Mouse (Mus musculus): ENCODE measurements around the gene Dact3. TPM values are rescaled to one million over a fixed set of nuclear protein-coding genes. Genes with fewer than 3 reads are reported as not detected.

The Dact3 gene
- 7.2 and 7.6 TPM in 2 replicates for polyA plus RNA-seq (2014; fragmentation: Nextera tagmentation; extraction: Ambion mirVana)

DNA sequence AGATGAGACGGTGACA, at the start of gene Dact3:
Gene Dact3 (plus strand): TSS at position 8 of the 16 bp plus-strand sequence.
- DNase-seq (ENCODE audit: low spot score) = no peak
- Histone ChIP-seq H3K36me3 (ENCODE audit: control insufficient read depth, insufficient read depth, low read length) (peaks cover 30% of the 10 kb centered on the region), H3K27me3 (replicated peaks; ENCODE audit: control insufficient read depth, insufficient read depth, low read length) (no peaks in the 10 kb centered on the region), H3K9me3 (ENCODE audit: control insufficient read depth, low read length) (no peaks in the 10 kb centered on the region), H3K9ac (ENCODE audit: low read depth, low read length) (peak within 1 kb of the TSS; percentile 85), H3K4me1 (ENCODE audit: control insufficient read depth, insufficient read depth, low read length) (peaks cover 6% of the 10 kb centered on the region; the same call in 1 of the 2 replicates), H3K4me2 (ENCODE audit: low read depth, low read length) (peak within 1 kb of the TSS; percentile 87), H3K27ac (replicated peaks; ENCODE audit: low read depth, low read length) (peak within 1 kb of the TSS; percentile 91), H3K4me3 (ENCODE audit: low read depth, low read length) (peak within 1 kb of the TSS; percentile 82)
- no peak for ATAC-seq (ENCODE audit: low read depth)
- no CpG with 5 or more reads among the region's 1 CpGs for WGBS

DNA sequence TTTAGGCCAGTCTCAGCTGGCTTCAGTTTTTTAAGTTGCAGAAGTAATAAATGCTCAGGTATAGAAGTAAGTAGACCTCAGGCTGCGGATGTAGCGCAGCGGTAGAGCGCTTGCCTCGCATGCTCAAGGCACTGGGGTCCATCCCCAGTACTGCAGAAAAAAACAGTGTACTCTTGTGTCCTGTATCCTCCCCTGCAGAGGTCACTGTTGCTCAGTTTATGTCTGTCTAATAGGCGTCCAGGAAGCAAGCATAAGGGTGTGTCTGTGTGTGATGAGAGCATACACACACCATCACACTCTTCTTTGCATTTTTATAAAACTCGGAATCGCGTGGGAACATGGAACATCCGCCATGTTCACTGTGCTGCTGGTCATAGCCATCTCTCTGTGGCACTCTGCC, 49.3 kb upstream of the Dact3 start:
- no peak overlapping the region for H3K4me2 ChIP-seq (ENCODE audit: low read depth, low read length)
- peaks cover 3% of the 10 kb centered on the region; the same call in 1 of the 2 replicates for H3K4me1 ChIP-seq (ENCODE audit: control insufficient read depth, insufficient read depth, low read length)
- DNase-seq (ENCODE audit: low spot score) (no peak), ATAC-seq (ENCODE audit: low read depth) (no peak)
- no peak overlapping the region for H3K4me3 ChIP-seq (ENCODE audit: low read depth, low read length)
- H3K9ac ChIP-seq (ENCODE audit: low read depth, low read length) = no peak overlapping the region
- 82% methylated on average over 10 of the region's 10 CpGs for WGBS
- H3K9me3 ChIP-seq (ENCODE audit: control insufficient read depth, low read length) = no peaks in the 10 kb centered on the region
- H3K27ac ChIP-seq (replicated peaks; ENCODE audit: low read depth, low read length) = no peak overlapping the region
- H3K27me3 ChIP-seq (replicated peaks; ENCODE audit: control insufficient read depth, insufficient read depth, low read length) = no peaks in the 10 kb centered on the region
- H3K36me3 ChIP-seq (ENCODE audit: control insufficient read depth, insufficient read depth, low read length) = peaks cover 84% of the 10 kb centered on the region

DNA sequence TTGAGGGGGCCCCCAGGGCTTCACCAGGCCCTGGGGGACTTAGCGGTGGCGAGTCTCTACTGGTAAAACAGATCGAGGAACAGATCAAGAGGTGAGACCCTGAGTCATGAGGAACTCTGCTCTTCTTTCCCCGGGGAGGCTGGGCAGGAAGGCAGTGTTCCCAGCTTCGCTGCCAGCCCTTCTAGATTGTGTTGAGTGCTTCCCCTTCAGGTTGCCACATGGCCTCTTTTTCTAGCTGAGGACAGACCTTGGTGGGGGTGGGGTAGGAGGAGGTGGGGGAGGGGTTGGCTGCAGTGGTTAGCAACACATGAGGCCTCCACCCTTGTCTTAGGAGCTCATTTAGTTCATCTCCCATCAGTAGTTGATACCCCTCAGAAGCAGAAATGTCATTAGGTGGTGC, 48.5 kb upstream of the Dact3 start:
- ATAC-seq (ENCODE audit: low read depth) = no peak
- Histone ChIP-seq H3K4me3 (ENCODE audit: low read depth, low read length) (no peak overlapping the region), H3K4me1 (ENCODE audit: control insufficient read depth, insufficient read depth, low read length) (peaks cover under 1% of the 10 kb centered on the region; the same call in 1 of the 2 replicates), H3K4me2 (ENCODE audit: low read depth, low read length) (no peak overlapping the region), H3K27me3 (replicated peaks; ENCODE audit: control insufficient read depth, insufficient read depth, low read length) (no peaks in the 10 kb centered on the region), H3K9me3 (ENCODE audit: control insufficient read depth, low read length) (no peaks in the 10 kb centered on the region), H3K9ac (ENCODE audit: low read depth, low read length) (no peak overlapping the region), H3K36me3 (ENCODE audit: control insufficient read depth, insufficient read depth, low read length) (peaks cover 92% of the 10 kb centered on the region), H3K27ac (replicated peaks; ENCODE audit: low read depth, low read length) (no peak overlapping the region)
- DNase-seq (ENCODE audit: low spot score) = no peak
- WGBS = 64% methylated on average over 5 of the region's 5 CpGs

DNA sequence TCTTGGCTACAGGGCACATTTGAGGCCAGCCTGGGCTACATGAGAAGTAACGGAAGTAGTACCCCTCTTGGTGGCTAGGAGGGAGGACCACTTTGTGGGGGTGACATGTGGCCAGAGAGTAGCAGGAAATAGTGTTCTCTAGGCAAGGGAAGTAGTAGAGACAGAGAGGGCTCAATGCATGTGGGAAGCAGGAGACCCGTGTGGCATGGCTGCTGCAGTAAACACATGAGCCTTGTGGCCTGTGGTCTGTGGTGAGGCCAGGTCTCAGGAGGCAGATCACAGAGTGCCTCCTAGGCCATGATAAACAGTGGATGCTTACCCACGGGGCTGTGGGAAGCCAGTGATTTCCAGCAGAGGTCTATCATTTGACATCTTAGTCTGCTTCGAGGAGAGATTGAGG, 47.8 kb upstream of the Dact3 start:
- H3K36me3 ChIP-seq (ENCODE audit: control insufficient read depth, insufficient read depth, low read length) = peaks cover 97% of the 10 kb centered on the region
- no peaks in the 10 kb centered on the region for H3K9me3 ChIP-seq (ENCODE audit: control insufficient read depth, low read length)
- WGBS = 74% methylated on average over 4 of the region's 4 CpGs
- no peaks in the 10 kb centered on the region for H3K27me3 ChIP-seq (replicated peaks; ENCODE audit: control insufficient read depth, insufficient read depth, low read length)
- no peak overlapping the region for H3K4me2 ChIP-seq (ENCODE audit: low read depth, low read length)
- H3K9ac ChIP-seq (ENCODE audit: low read depth, low read length) = no peak overlapping the region
- DNase-seq (ENCODE audit: low spot score) = no peak
- no peak overlapping the region for H3K27ac ChIP-seq (replicated peaks; ENCODE audit: low read depth, low read length)
- ATAC-seq (ENCODE audit: low read depth) = no peak
- H3K4me3 ChIP-seq (ENCODE audit: low read depth, low read length) = no peak overlapping the region
- H3K4me1 ChIP-seq (ENCODE audit: control insufficient read depth, insufficient read depth, low read length) = no peaks in the 10 kb centered on the region

DNA sequence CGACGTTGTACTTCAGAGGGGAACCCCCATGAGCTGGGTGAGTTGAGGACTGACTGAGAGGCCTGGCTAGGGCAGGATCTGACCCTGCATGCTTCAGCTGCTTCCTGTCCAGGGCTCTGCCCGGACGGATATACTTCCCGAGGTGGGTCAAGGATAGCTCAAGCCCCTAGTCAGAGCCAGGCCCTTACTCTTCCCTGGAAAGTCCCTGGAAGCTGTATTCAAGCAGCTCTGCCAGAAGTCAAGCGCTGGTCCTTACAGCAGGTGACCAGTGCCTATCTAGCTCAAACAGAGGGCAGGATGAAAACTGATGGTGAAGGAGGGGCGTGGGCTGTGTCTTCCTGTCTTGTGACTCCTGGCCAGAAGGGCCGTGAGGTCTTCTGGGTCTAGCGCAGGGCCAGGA, 44.7 kb upstream of the Dact3 start:
- no peak overlapping the region for H3K4me2 ChIP-seq (ENCODE audit: low read depth, low read length)
- no peaks in the 10 kb centered on the region for H3K9me3 ChIP-seq (ENCODE audit: control insufficient read depth, low read length)
- H3K4me3 ChIP-seq (ENCODE audit: low read depth, low read length) = no peak overlapping the region
- 86% methylated on average over 9 of the region's 9 CpGs for WGBS
- peaks cover 99% of the 10 kb centered on the region for H3K36me3 ChIP-seq (ENCODE audit: control insufficient read depth, insufficient read depth, low read length)
- DNase-seq (ENCODE audit: low spot score) = no peak
- ATAC-seq (ENCODE audit: low read depth) = no peak
- H3K4me1 ChIP-seq (ENCODE audit: control insufficient read depth, insufficient read depth, low read length) = no peaks in the 10 kb centered on the region
- no peak overlapping the region for H3K27ac ChIP-seq (replicated peaks; ENCODE audit: low read depth, low read length)
- no peaks in the 10 kb centered on the region for H3K27me3 ChIP-seq (replicated peaks; ENCODE audit: control insufficient read depth, insufficient read depth, low read length)
- no peak overlapping the region for H3K9ac ChIP-seq (ENCODE audit: low read depth, low read length)

DNA sequence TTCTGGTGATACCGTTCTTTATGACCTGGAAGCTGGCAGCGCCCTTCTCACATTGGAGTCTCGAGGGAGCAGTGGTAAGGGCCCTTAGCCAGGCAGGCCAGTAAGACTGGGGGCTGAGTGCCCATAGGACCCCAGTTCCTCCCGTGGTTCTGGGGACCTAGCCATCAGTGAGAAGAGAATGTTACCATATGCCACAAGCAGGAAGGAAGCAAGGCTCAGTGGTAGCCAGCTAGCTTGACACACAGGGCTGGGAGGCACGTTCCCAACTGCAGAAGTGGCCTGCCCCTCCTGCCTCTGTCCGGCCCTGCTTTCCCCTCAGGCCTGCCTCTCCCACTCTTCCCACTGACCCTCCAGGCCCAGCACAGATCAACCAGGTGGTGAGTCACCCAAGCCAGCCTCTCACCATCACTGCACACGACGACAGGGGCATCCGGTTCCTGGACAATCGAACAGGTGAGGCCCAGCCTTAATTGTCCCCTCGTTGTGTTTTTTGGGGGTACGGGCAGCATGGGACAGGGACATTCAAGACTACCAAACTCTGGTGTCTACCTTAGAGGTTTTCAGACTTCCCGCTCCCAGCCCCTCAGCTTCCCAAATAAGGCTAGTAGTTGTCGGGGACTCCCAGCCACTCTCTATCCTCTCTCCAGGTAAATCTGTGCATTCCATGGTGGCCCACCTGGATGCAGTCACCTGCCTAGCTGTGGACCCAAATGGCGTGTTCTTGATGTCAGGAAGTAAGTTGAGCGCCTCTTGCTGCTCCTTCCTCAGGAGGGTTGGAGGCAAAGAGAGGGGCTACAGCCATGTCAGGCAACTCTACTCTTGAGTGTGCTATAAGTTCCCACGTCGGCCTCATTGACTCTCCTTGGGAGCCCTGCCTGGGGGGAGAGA, 37.0 kb upstream of the Dact3 start:
- Histone ChIP-seq H3K4me3 (ENCODE audit: low read depth, low read length) (no peak overlapping the region), H3K9me3 (ENCODE audit: control insufficient read depth, low read length) (no peaks in the 10 kb centered on the region), H3K4me1 (ENCODE audit: control insufficient read depth, insufficient read depth, low read length) (0 out of 2 replicates have a peak, but pooled peaks cover 3% of the 10 kb centered on the region), H3K9ac (ENCODE audit: low read depth, low read length) (no peak overlapping the region), H3K27me3 (replicated peaks; ENCODE audit: control insufficient read depth, insufficient read depth, low read length) (no peaks in the 10 kb centered on the region), H3K36me3 (ENCODE audit: control insufficient read depth, insufficient read depth, low read length) (peaks cover 80% of the 10 kb centered on the region), H3K4me2 (ENCODE audit: low read depth, low read length) (no peak overlapping the region), H3K27ac (replicated peaks; ENCODE audit: low read depth, low read length) (no peak overlapping the region)
- ATAC-seq (ENCODE audit: low read depth) = no peak
- no peak for DNase-seq (ENCODE audit: low spot score)
- 93% methylated on average over 18 of the region's 18 CpGs for WGBS

DNA sequence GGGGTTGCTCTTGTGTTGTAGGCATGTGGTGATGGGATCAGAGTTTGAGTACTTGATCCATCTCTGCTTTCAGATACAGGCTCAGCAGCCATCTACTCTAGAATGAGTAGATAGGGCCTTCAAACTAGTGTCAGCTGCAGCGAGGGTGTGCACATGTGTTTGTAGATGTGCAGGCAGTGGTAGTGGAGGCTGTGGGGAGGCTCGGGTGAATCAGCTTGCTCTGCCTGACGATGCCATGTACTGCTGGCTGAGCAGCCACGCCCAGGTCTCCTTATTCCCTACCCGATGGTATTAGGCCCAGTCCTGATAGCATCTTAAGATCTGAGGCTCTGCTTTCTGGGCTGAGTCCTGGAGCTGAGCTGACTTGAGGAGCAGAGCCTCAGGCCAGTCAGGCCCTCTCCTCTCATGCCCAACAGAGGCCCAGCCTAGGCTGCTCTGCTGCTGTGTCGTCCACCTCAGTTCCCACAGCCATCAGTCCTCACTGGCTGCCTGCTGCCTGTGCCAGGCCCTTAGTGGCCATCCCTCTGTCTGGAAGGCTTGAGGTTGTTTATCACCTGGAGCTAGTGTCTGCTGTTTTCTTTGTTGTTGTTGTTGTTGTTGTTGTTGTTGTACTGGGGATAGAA, 36.2 kb upstream of the Dact3 start:
- Histone ChIP-seq H3K4me1 (ENCODE audit: control insufficient read depth, insufficient read depth, low read length) (0 out of 2 replicates have a peak, but pooled peaks cover 7% of the 10 kb centered on the region), H3K9me3 (ENCODE audit: control insufficient read depth, low read length) (no peaks in the 10 kb centered on the region), H3K36me3 (ENCODE audit: control insufficient read depth, insufficient read depth, low read length) (peaks cover 72% of the 10 kb centered on the region)

DNA sequence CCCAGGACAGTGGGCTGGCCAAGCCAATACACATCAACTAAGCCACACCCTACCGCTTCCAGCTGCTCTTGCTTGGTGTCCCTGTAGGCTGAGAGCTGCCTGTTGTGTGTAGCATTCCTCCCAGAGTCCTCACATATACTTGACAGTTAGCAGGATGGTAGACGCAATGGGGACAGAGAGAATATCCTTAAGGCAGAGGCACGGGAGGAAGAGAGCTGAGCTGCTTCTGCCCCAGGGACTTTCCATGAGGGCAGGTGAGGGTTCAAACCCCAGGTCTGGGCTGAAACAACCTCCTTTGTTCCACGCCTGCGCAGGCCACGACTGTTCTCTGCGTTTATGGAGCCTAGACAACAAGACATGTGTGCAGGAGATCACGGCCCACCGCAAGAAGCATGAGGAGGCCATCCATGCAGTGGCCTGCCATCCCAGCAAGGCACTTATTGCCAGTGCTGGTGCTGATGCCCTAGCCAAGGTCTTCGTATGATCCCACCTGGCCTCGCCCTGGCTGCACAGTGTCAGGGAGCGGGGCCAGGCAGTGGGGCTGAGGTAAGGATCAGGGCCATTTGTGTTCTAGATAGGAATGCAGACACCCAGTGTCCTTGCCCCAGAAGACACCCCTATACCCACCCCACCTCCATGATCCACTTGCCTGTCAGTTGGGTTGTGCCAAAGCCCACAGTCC, 35.5 kb upstream of the Dact3 start:
- ATAC-seq (ENCODE audit: low read depth) = no peak
- no peaks in the 10 kb centered on the region for H3K9me3 ChIP-seq (ENCODE audit: control insufficient read depth, low read length)
- no peak overlapping the region for H3K4me3 ChIP-seq (ENCODE audit: low read depth, low read length)
- no peak overlapping the region; the same call in 1 of the 2 replicates for H3K9ac ChIP-seq (ENCODE audit: low read depth, low read length)
- no peak for DNase-seq (ENCODE audit: low spot score)
- 0 out of 2 replicates have a peak, but pooled peaks cover 12% of the 10 kb centered on the region for H3K4me1 ChIP-seq (ENCODE audit: control insufficient read depth, insufficient read depth, low read length)
- H3K4me2 ChIP-seq (ENCODE audit: low read depth, low read length) = no peak overlapping the region
- H3K27ac ChIP-seq (replicated peaks; ENCODE audit: low read depth, low read length) = no peak overlapping the region
- no peaks in the 10 kb centered on the region for H3K27me3 ChIP-seq (replicated peaks; ENCODE audit: control insufficient read depth, insufficient read depth, low read length)
- peaks cover 65% of the 10 kb centered on the region for H3K36me3 ChIP-seq (ENCODE audit: control insufficient read depth, insufficient read depth, low read length)
- 96% methylated on average over 12 of the region's 12 CpGs for WGBS

More for the DNA sequence above, 36.2 kb upstream of the Dact3 start:
- DNase-seq (ENCODE audit: low spot score) (no peak), ATAC-seq (ENCODE audit: low read depth) (no peak)
- H3K4me2 ChIP-seq (ENCODE audit: low read depth, low read length) = no peak overlapping the region
- no peaks in the 10 kb centered on the region for H3K27me3 ChIP-seq (replicated peaks; ENCODE audit: control insufficient read depth, insufficient read depth, low read length)
- no peak overlapping the region for H3K9ac ChIP-seq (ENCODE audit: low read depth, low read length)
- no peak overlapping the region for H3K27ac ChIP-seq (replicated peaks; ENCODE audit: low read depth, low read length)
- no peak overlapping the region for H3K4me3 ChIP-seq (ENCODE audit: low read depth, low read length)
- WGBS = 81% methylated on average over 6 of the region's 6 CpGs

Data from embryonic facial prominence, embryonic 14.5 days (tissue).